Mouse (Mus musculus) limb, embryonic 12.5 days (tissue): ENCODE data around the gene Itgae. TPM values are rescaled to one million over a fixed set of nuclear protein-coding genes. Genes with fewer than 3 reads are reported as not detected.

Experiments
- ATAC-seq: fragments of 200-750 bp; cut with Nextera tagmentation; 2 replicates; pipeline ENCODE4 v1.8.0; 2017; ENCODE audit warnings: low read depth, moderate TSS enrichment; ENCODE audit not compliant: insufficient number of reproducible peaks, insufficient read depth, low FRiP score, low TSS enrichment
- H3K27ac ChIP-seq: fragments of 300-500 bp; sonication (generic); 2 replicates; pipeline ENCODE4 v1.5.1; 2016; ENCODE audit warnings: mild to moderate bottlenecking, moderate library complexity
- H3K27me3 ChIP-seq: fragments of 300-500 bp; sonication (generic); 2 replicates; pipeline ENCODE4 v1.6.1; 2016; ENCODE audit warnings: mild to moderate bottlenecking, moderate library complexity
- H3K36me3 ChIP-seq: fragments of 300-500 bp; sonication (generic); 2 replicates; pipeline ENCODE4 v1.6.1; 2016; ENCODE audit warnings: mild to moderate bottlenecking, moderate library complexity
- H3K4me1 ChIP-seq: fragments of 300-500 bp; sonication (generic); replicated peaks from 2 replicates; pipeline ENCODE4 v1.6.1; 2016
- H3K4me2 ChIP-seq: fragments of 300-500 bp; sonication (generic); 2 replicates; pipeline ENCODE4 v1.6.1; 2016; ENCODE audit warnings: mild to moderate bottlenecking, moderate library complexity
- H3K4me3 ChIP-seq: fragments of 300-500 bp; sonication (generic); replicated peaks from 2 replicates; pipeline ENCODE4 v1.5.1; 2016; ENCODE audit warnings: mild to moderate bottlenecking
- H3K9ac ChIP-seq: fragments of 300-500 bp; sonication (generic); replicated peaks from 2 replicates; pipeline ENCODE4 v1.6.1; 2016; ENCODE audit warnings: mild to moderate bottlenecking, moderate library complexity
- H3K9me3 ChIP-seq: fragments of 300-500 bp; sonication (generic); 2 replicates; pipeline ENCODE4 v1.6.1; 2016; ENCODE audit warnings: mild to moderate bottlenecking, moderate library complexity
- WGBS: fragments of 180-500 bp; shearing (Covaris S2); methylation state at CpG from one replicate; pipeline ENCODE4 v1.1.7; 2016; 5-methylcytosine and 5-hydroxymethylcytosine counted together
- polyA plus RNA-seq: library from polyadenylated mRNA; unstranded; fragments of >200 nt; fragmentation: Nextera tagmentation; extraction: Ambion mirVana; gene quantifications from 2 replicates; pipeline ENCODE4 v1.2.1, GENCODE M21; 2016

The Itgae gene
- polyA plus RNA-seq, 1 experiment from 2014 or later: 0.65 TPM

DNA sequence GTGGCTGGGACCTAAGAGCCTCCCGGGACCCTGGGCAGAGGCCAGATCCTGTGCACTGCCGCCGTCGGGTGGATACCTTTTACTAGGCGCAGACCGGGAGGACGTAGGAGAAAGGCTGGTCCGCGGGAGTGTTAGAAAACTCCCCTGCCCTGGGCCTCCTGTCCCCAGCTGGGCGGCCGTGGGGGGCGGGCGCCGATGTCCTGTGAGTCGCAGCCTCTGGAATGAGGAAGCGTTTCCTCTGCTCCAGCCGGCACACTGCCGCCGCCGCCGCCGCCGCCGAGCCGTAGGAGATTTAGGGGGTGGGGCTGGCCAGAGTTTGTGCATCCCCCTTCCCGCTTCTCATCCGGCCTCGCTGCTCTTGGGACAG, 87.1 kb downstream of the Itgae start:
- H3K4me1 ChIP-seq: peaks cover 25% of the 10 kb centered on the region
- H3K36me3 ChIP-seq: peaks cover 30% of the 10 kb centered on the region
- H3K4me2 ChIP-seq: peak overlapping the region; percentile 68
- H3K27me3 ChIP-seq: no peaks in the 10 kb centered on the region
- 0% methylated on average over 28 of the region's 28 CpGs for WGBS
- peak; percentile 81 for ATAC-seq
- H3K27ac ChIP-seq: peak overlapping the region; percentile 96
- peak overlapping the region; percentile 85 for H3K4me3 ChIP-seq
- no peaks in the 10 kb centered on the region for H3K9me3 ChIP-seq
- peak overlapping the region; percentile 69 for H3K9ac ChIP-seq

DNA sequence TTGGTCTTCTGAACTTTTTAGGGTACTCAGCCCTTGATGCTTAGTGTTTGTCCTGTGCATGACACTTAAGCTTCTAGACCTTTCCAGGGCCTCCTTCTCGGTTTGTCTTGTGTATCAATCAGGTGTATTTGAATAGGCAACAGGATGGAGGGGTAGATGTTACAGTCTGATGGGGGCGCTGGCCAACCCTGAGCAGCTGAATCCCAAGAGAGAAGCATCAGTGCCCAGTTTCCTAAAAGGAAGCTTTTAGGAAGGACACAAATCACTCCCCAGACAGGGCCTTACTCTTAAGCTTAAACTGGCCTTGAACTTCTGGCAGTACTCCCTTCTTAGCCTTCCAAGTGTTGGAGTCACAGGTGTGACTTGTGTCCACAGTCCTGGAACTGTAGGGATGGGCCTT, 87.5 kb downstream of the Itgae start:
- H3K4me3 ChIP-seq: peak overlapping the region; percentile 85
- no peaks in the 10 kb centered on the region for H3K27me3 ChIP-seq
- peak overlapping the region; percentile 69 for H3K9ac ChIP-seq
- H3K27ac ChIP-seq: peak overlapping the region; percentile 96
- no peaks in the 10 kb centered on the region for H3K9me3 ChIP-seq
- ATAC-seq: no peak
- H3K36me3 ChIP-seq: peaks cover 33% of the 10 kb centered on the region
- H3K4me1 ChIP-seq: peaks cover 25% of the 10 kb centered on the region
- WGBS: 2% methylated on average over 2 of the region's 2 CpGs
- peak overlapping the region; percentile 68 for H3K4me2 ChIP-seq

DNA sequence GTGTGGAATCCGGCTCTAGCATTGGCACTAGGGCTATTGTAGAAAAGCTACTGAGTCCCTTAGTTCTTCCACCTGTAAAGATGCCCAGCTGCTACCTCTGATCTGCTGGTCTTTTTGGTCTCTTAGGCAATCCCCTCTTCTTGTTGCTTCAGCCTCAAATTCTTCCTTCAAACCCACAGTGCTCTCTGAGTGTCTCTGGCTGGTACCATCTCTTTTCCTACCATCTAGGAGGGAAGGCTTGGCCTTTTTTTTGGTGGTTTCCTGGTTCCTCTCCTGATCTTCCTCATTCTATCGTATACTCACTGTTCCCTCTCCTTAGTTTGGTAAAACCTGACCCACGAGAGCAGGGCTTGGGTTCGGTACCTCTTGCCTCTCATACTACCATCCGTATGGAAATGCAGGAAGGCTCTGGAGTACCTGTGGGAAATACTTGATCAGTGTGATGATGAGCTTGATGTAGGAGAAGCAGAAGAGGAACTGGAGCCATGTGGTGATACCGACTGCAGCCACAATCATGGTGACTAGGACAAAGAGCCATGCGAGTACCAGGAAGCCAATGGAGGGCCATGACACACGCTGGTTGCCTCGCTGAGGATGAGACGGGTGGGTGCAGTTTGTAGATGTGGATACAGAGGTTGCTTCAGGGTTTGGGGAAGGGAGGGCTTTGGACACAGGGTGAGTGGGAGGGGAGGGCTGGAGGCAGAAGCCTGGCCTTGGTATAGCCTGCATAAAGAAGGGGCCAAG, 95.7 kb downstream of the Itgae start:
- Histone ChIP-seq H3K27ac (no peak overlapping the region), H3K4me3 (no peak overlapping the region), H3K9me3 (no peaks in the 10 kb centered on the region), H3K27me3 (no peaks in the 10 kb centered on the region), H3K36me3 (peaks cover 86% of the 10 kb centered on the region), H3K9ac (no peak overlapping the region), H3K4me2 (no peak overlapping the region), H3K4me1 (no peaks in the 10 kb centered on the region)
- no peak for ATAC-seq
- WGBS: 92% methylated on average over 10 of the region's 10 CpGs

DNA sequence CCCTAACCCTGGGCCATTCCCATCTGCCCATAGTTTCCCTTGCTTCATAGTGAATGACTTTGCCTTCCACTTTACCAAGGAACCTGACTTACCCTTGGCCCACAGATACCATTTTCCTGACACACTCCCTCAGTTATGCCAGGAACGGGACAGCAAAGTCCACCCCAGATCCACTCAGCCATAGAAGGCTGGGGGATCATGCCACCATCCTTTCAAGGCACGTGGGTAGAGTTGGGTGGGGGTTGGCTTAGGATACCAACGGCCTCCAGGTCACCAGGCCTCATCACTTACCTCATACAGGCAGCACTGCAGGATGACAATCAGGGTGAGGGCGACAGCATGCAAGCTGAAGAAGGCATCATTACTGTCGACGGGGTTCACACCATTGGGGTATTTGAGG, 96.8 kb downstream of the Itgae start:
- no peak for ATAC-seq
- 90% methylated on average over 6 of the region's 6 CpGs for WGBS
- H3K9ac ChIP-seq: no peak overlapping the region
- H3K4me3 ChIP-seq: no peak overlapping the region
- H3K27ac ChIP-seq: no peak overlapping the region
- H3K36me3 ChIP-seq: peaks cover 92% of the 10 kb centered on the region
- H3K27me3 ChIP-seq: no peaks in the 10 kb centered on the region
- H3K4me1 ChIP-seq: no peaks in the 10 kb centered on the region
- no peaks in the 10 kb centered on the region for H3K9me3 ChIP-seq
- no peak overlapping the region for H3K4me2 ChIP-seq

DNA sequence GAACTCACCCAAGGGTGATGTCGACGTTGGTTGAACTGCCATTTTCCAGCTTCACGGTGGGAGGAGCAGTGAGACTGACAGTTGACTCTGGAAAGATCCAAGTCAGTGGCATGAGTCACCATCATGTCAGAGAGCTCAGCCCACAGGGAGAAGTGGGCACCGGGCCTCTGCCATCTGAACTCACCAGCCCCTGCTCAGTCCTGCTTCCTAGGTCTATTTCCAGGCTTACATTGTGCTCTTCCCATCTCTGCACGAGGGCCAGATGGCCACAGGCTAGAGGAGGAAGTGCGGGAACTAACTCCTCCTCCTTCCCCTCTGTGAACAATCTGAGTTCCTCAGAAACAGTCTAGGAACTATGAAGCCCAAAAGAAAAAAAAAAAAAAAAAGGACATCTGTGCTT, 102.7 kb downstream of the Itgae start:
- Histone ChIP-seq H3K4me3 (no peak overlapping the region), H3K36me3 (peaks cover 44% of the 10 kb centered on the region), H3K4me1 (peaks cover 5% of the 10 kb centered on the region; the same call in 1 of the 2 replicates), H3K4me2 (no peak overlapping the region), H3K27ac (no peak overlapping the region), H3K9me3 (no peaks in the 10 kb centered on the region), H3K27me3 (no peaks in the 10 kb centered on the region), H3K9ac (no peak overlapping the region)
- ATAC-seq: no peak
- WGBS: 80% methylated on average over 6 of the region's 6 CpGs

DNA sequence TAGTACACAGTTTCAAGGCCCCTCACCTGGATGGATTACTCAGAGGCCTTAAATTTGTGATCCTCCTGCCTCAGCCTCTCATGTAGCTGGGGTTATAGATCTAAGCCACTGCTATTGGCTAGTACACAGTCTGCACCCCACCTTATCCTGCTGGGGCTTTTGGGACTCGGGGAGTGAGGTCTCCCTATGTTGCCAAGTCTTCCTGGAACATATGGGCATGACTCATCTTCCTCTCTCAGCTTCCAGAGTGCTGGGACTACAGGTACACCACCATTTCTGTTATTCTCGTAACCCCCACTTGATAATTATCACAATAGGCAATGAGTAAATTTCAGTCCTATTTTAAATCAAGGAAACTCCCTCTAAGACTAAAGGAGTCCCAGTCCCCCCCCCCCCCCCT, 104.1 kb downstream of the Itgae start:
- Histone ChIP-seq H3K4me3 (no peak overlapping the region), H3K9ac (no peak overlapping the region), H3K4me2 (no peak overlapping the region), H3K27me3 (no peaks in the 10 kb centered on the region), H3K36me3 (peaks cover 32% of the 10 kb centered on the region), H3K27ac (no peak overlapping the region), H3K9me3 (no peaks in the 10 kb centered on the region), H3K4me1 (peaks cover 11% of the 10 kb centered on the region)
- WGBS: 79% methylated on average over 2 of the region's 2 CpGs
- no peak for ATAC-seq

Other genes starting within 250 kb of the Itgae start
- gene Atp2a3, start 129.4 kb upstream of the Itgae start, polyA plus RNA-seq: 1.3 and 1.5 TPM in 2 replicates
- gene P2rx1, start 91.5 kb upstream of the Itgae start, polyA plus RNA-seq: 1.0 and 1.4 TPM in 2 replicates
- gene Camkk1, start 71.6 kb upstream of the Itgae start, polyA plus RNA-seq: 9.3 and 9.7 TPM in 2 replicates
- 15.1 and 16.3 TPM in 2 replicates for gene Ncbp3, start 42.8 kb upstream of the Itgae start, polyA plus RNA-seq
- 19.7 and 21.6 TPM in 2 replicates for gene Haspin, start 47.7 kb downstream of the Itgae start, polyA plus RNA-seq
- gene P2rx5, start 69.8 kb downstream of the Itgae start, polyA plus RNA-seq: 0.21 and 0.26 TPM in 2 replicates
- 99.3 and 101 TPM in 2 replicates for gene Emc6, start 86.5 kb downstream of the Itgae start, polyA plus RNA-seq
- gene Tax1bp3, start 86.5 kb downstream of the Itgae start, polyA plus RNA-seq: 211 and 215 TPM in 2 replicates
- 23.4 and 24.9 TPM in 2 replicates for gene Ctns, start 108.5 kb downstream of the Itgae start, polyA plus RNA-seq
- gene Shpk, start 108.9 kb downstream of the Itgae start, polyA plus RNA-seq: 1.6 and 2.3 TPM in 2 replicates
- gene Trpv1, start 143.7 kb downstream of the Itgae start, polyA plus RNA-seq: 0.08 TPM in 1 of 2 replicates, not detected in the other
- gene Trpv3, start 176.8 kb downstream of the Itgae start, polyA plus RNA-seq: 0.05 and 0.11 TPM in 2 replicates
- gene Aspa, start 239.0 kb downstream of the Itgae start, polyA plus RNA-seq: 0.44 and 0.53 TPM in 2 replicates
- gene Gm49340, start 239.2 kb downstream of the Itgae start, polyA plus RNA-seq: not detected in 2 replicates
- not detected in 2 replicates for gene Spata22, start 239.2 kb downstream of the Itgae start, polyA plus RNA-seq